Mouse (Mus musculus) heart, adult 2 months (tissue): ENCODE measurements around the gene Fyb.

Experiments used
- CTCF ChIP-seq: fragments of 200-600 bp; IDR thresholded peaks from 2 replicates; pipeline ENCODE4 v1.8.1; 2022; ENCODE audit warnings: antibody characterized with exemption, mild to moderate bottlenecking, moderate library complexity
- EP300 ChIP-seq: fragments of 200-500 bp; IDR thresholded peaks from 2 replicates; pipeline ENCODE4 v1.6.1; 2011; ENCODE audit warnings: low read depth, low read length, control low read depth; ENCODE audit not compliant: insufficient read depth
- POLR2A ChIP-seq: fragments of 200-500 bp; IDR thresholded peaks from 2 replicates; pipeline ENCODE4 v1.6.1; 2011; ENCODE audit warnings: mild to moderate bottlenecking, low read depth, low read length, control low read depth; ENCODE audit not compliant: insufficient read depth

DNA sequence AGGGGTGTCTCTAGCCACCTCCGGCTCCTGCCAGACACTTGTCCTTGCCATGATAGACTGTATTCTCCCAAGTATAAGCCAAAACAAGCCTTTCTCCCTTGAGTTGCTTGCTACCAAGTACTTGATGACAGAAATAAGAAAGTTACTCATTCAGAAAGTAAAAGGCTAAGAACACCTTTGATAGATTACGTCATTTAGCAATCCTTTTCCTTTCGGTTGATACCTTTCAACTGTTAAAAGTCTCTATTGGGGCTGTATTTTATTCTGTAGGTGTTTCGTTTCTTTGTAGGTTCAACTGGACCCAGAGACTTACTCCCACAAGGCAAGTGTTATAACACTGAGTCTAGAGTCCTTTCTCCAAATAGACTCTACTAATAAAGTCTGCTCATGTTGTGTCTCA, 26.3 kb downstream of the Fyb start:
- TF ChIP-seq POLR2A (no peak), CTCF (no peak), EP300 (no peak)
